In genomic region chr4:115799981-115800380, GRCm38 (mm10) we compare ENCODE assay signal across 27 mouse cellular contexts. TPM values are rescaled to one million over a fixed set of nuclear protein-coding genes. Genes with fewer than 3 reads are reported as not detected.
DNase-seq lines count a peak whose midpoint lies in the region; ATAC-seq and TF ChIP-seq lines count a peak whose summit lies in the region.
"Had no signal": no experiment of that assay in that cellular context is flagged by ENCODE, and none has a peak within 500 bp of the region (broad histone marks: within the 10 kb centered on the region; RNA-seq: fewer than 3 reads in every experiment).

No protein-coding gene starts in this region.

- no peak for TF ChIP-seq CTCF in lung, embryonic 14.5 days (IDR thresholded peaks at IDR 0.05; ENCODE audit: low read depth)
- TF ChIP-seq CTCF in lung, postnatal 0 days (IDR thresholded peaks at IDR 0.05): no peak

- WGBS in embryonic facial prominence, embryonic 14.5 days: 81% methylated on average over 3 of the region's 3 CpGs
- WGBS in embryonic facial prominence, embryonic 10.5 days: 92% methylated on average over 3 of the region's 3 CpGs
- 77% methylated on average over 3 of the region's 3 CpGs for WGBS in lung, embryonic 14.5 days
- WGBS in lung, postnatal 0 days: 58% methylated on average over 3 of the region's 3 CpGs

- no peak overlapping the region for H3K27ac ChIP-seq in embryonic facial prominence, embryonic 14.5 days (replicated peaks; ENCODE audit: low read depth, low read length)
- H3K27ac ChIP-seq in embryonic facial prominence, embryonic 10.5 days (replicated peaks): no peak overlapping the region
- no peak overlapping the region for H3K27ac ChIP-seq in lung, embryonic 14.5 days (ENCODE audit: low read depth)
- H3K27ac ChIP-seq in lung, postnatal 0 days (ENCODE audit: low read length): no peak overlapping the region
- H3K27ac ChIP-seq: hindbrain, embryonic 15.5 days; kidney, embryonic 15.5 days; limb, embryonic 13.5 days; midbrain, embryonic 12.5 days; stomach, embryonic 15.5 days had no signal

- DNase-seq in embryonic facial prominence, embryonic 14.5 days (ENCODE audit: low spot score): peak; percentile 49
- no peak for DNase-seq in embryonic facial prominence, embryonic 10.5 days (ENCODE audit: low spot score)
- peak; percentile 59 for DNase-seq in lung, embryonic 14.5 days
- DNase-seq in lung, postnatal 0 days (ENCODE audit: low spot score): no peak
- DNase-seq in NIH3T3 (ENCODE audit: low read depth): peak; percentile 26
- no peak for DNase-seq in layer of hippocampus, adult 11-12 months (ENCODE audit: low spot score)
- no peak for DNase-seq in right cerebral cortex, adult 18-20 months
- DNase-seq: B cell, adult 2 months; cerebellum, adult 8-10 months; cerebellum, postnatal 25 days; kidney, adult 18-20 months; kidney, postnatal 25 days; lung, postnatal 4 days; retina, postnatal 1 day; right cerebral cortex, postnatal 25 days had no signal

- H3K36me3 ChIP-seq in embryonic facial prominence, embryonic 14.5 days (ENCODE audit: control insufficient read depth, insufficient read depth, low read length): peaks cover 76% of the 10 kb centered on the region
- H3K36me3 ChIP-seq in embryonic facial prominence, embryonic 10.5 days (replicated peaks): peaks cover 72% of the 10 kb centered on the region
- peaks cover 55% of the 10 kb centered on the region for H3K36me3 ChIP-seq in lung, embryonic 14.5 days (ENCODE audit: insufficient read depth)
- peaks cover 28% of the 10 kb centered on the region for H3K36me3 ChIP-seq in lung, postnatal 0 days (ENCODE audit: insufficient read depth, low read length)

- no peaks in the 10 kb centered on the region for H3K4me1 ChIP-seq in embryonic facial prominence, embryonic 14.5 days (ENCODE audit: control insufficient read depth, insufficient read depth, low read length)
- no peaks in the 10 kb centered on the region for H3K4me1 ChIP-seq in embryonic facial prominence, embryonic 10.5 days
- no peaks in the 10 kb centered on the region for H3K4me1 ChIP-seq in lung, embryonic 14.5 days (ENCODE audit: insufficient read depth)
- H3K4me1 ChIP-seq in lung, postnatal 0 days (ENCODE audit: insufficient read depth, low read depth, low read length): no peaks in the 10 kb centered on the region
- H3K4me1 ChIP-seq: heart, embryonic 12.5 days; hindbrain, embryonic 15.5 days; kidney, embryonic 15.5 days; midbrain, embryonic 12.5 days; stomach, embryonic 15.5 days had no signal

- no peak overlapping the region for H3K9ac ChIP-seq in embryonic facial prominence, embryonic 14.5 days (ENCODE audit: low read depth, low read length)
- no peak overlapping the region for H3K9ac ChIP-seq in lung, embryonic 14.5 days
- no peak overlapping the region for H3K9ac ChIP-seq in lung, postnatal 0 days (replicated peaks; ENCODE audit: low read depth)
- H3K9ac ChIP-seq: heart, embryonic 12.5 days; hindbrain, embryonic 15.5 days; kidney, embryonic 15.5 days; limb, embryonic 13.5 days; midbrain, embryonic 12.5 days; stomach, embryonic 15.5 days had no signal

- no peak for TF ChIP-seq EP300 in lung, postnatal 0 days (IDR thresholded peaks at IDR 0.05)

- no peak overlapping the region for H3K4me3 ChIP-seq in embryonic facial prominence, embryonic 14.5 days (ENCODE audit: low read depth, low read length)
- H3K4me3 ChIP-seq in embryonic facial prominence, embryonic 10.5 days: no peak overlapping the region
- H3K4me3 ChIP-seq in lung, embryonic 14.5 days (ENCODE audit: low read depth, low read length): no peak overlapping the region
- no peak overlapping the region for H3K4me3 ChIP-seq in lung, postnatal 0 days (ENCODE audit: low read depth, low read length)
- H3K4me3 ChIP-seq: heart, embryonic 12.5 days; hindbrain, embryonic 15.5 days; kidney, embryonic 15.5 days; limb, embryonic 13.5 days; megakaryocyte, embryonic 14.5 days; midbrain, embryonic 12.5 days; stomach, embryonic 15.5 days had no signal

- no peaks in the 10 kb centered on the region for H3K9me3 ChIP-seq in embryonic facial prominence, embryonic 14.5 days (ENCODE audit: control insufficient read depth, low read length)
- H3K9me3 ChIP-seq in embryonic facial prominence, embryonic 10.5 days: no peaks in the 10 kb centered on the region
- no peaks in the 10 kb centered on the region for H3K9me3 ChIP-seq in lung, embryonic 14.5 days (ENCODE audit: low read depth, low read length)
- no peaks in the 10 kb centered on the region for H3K9me3 ChIP-seq in lung, postnatal 0 days (ENCODE audit: low read length)
- H3K9me3 ChIP-seq: heart, embryonic 12.5 days; hindbrain, embryonic 15.5 days; kidney, embryonic 15.5 days; limb, embryonic 13.5 days; megakaryocyte, embryonic 14.5 days; midbrain, embryonic 12.5 days; stomach, embryonic 15.5 days had no signal

- ATAC-seq in embryonic facial prominence, embryonic 14.5 days (ENCODE audit: low read depth): no peak
- ATAC-seq in lung, embryonic 14.5 days (ENCODE audit: insufficient read depth): no peak
- ATAC-seq in lung, postnatal 0 days: no peak
- ATAC-seq: forebrain, embryonic 16.5 days; Patski had no signal

- H3K4me2 ChIP-seq in embryonic facial prominence, embryonic 14.5 days (ENCODE audit: low read depth, low read length): no peak overlapping the region
- no peak overlapping the region for H3K4me2 ChIP-seq in lung, embryonic 14.5 days
- H3K4me2 ChIP-seq in lung, postnatal 0 days (replicated peaks; ENCODE audit: low read depth, low read length): no peak overlapping the region
- H3K4me2 ChIP-seq: heart, embryonic 12.5 days; hindbrain, embryonic 15.5 days; kidney, embryonic 15.5 days; limb, embryonic 13.5 days; liver, embryonic 11.5 days; midbrain, embryonic 12.5 days; stomach, embryonic 15.5 days had no signal

- no peaks in the 10 kb centered on the region for H3K27me3 ChIP-seq in embryonic facial prominence, embryonic 14.5 days (replicated peaks; ENCODE audit: control insufficient read depth, insufficient read depth, low read length)
- H3K27me3 ChIP-seq in embryonic facial prominence, embryonic 10.5 days (replicated peaks; ENCODE audit: low read depth, poor library complexity, severe bottlenecking): no peaks in the 10 kb centered on the region
- no peaks in the 10 kb centered on the region for H3K27me3 ChIP-seq in lung, embryonic 14.5 days (ENCODE audit: insufficient read depth, low read length)
- H3K27me3 ChIP-seq in lung, postnatal 0 days (replicated peaks; ENCODE audit: insufficient read depth, low read length): no peaks in the 10 kb centered on the region
- H3K27me3 ChIP-seq: heart, embryonic 12.5 days; hindbrain, embryonic 15.5 days; kidney, embryonic 15.5 days; limb, embryonic 13.5 days; megakaryocyte, embryonic 14.5 days; midbrain, embryonic 12.5 days; Patski; stomach, embryonic 15.5 days had no signal

RNA-seq across cellular contexts. Expression of gene Atpaf1, which starts 15.4 kb away (rescaled TPM):
- 54.4 and 58.7 TPM in 2 replicates for polyA plus RNA-seq in embryonic facial prominence, embryonic 14.5 days (2014; fragmentation: Nextera tagmentation; extraction: Ambion mirVana)
- polyA plus RNA-seq in embryonic facial prominence, embryonic 10.5 days (2016; fragmentation: Nextera tagmentation; extraction: Ambion mirVana): 47.3 and 56.5 TPM in 2 replicates
- 55.6 and 61.4 TPM in 2 replicates for polyA plus RNA-seq in lung, embryonic 14.5 days (2014; fragmentation: Nextera tagmentation; extraction: Ambion mirVana)
- polyA plus RNA-seq in lung, postnatal 0 days (2015; fragmentation: Nextera tagmentation; extraction: Ambion mirVana): 30.0 and 30.5 TPM in 2 replicates

RNA-seq across cellular contexts. Expression of gene Tex38, which starts 19.2 kb away (rescaled TPM):
- 0.26 TPM in 1 of 2 replicates, not detected in the other for polyA plus RNA-seq in embryonic facial prominence, embryonic 14.5 days (2014; fragmentation: Nextera tagmentation; extraction: Ambion mirVana)
- 0.25 and 0.26 TPM in 2 replicates for polyA plus RNA-seq in embryonic facial prominence, embryonic 10.5 days (2016; fragmentation: Nextera tagmentation; extraction: Ambion mirVana)
- not detected in 2 replicates for polyA plus RNA-seq in lung, embryonic 14.5 days (2014; fragmentation: Nextera tagmentation; extraction: Ambion mirVana)
- polyA plus RNA-seq in lung, postnatal 0 days (2015; fragmentation: Nextera tagmentation; extraction: Ambion mirVana): 0.16 TPM in 1 of 2 replicates, not detected in the other
- polyA plus RNA-seq: embryonic facial prominence, embryonic 11.5 days; liver, embryonic 16.5 days; midbrain, embryonic 12.5 days had no signal

RNA-seq across cellular contexts. Expression of gene Mob3c, which starts 27.9 kb away (rescaled TPM):
- polyA plus RNA-seq in embryonic facial prominence, embryonic 14.5 days (2014; fragmentation: Nextera tagmentation; extraction: Ambion mirVana): 8.3 and 11.6 TPM in 2 replicates
- 2.8 and 3.5 TPM in 2 replicates for polyA plus RNA-seq in embryonic facial prominence, embryonic 10.5 days (2016; fragmentation: Nextera tagmentation; extraction: Ambion mirVana)
- 9.6 and 11.5 TPM in 2 replicates for polyA plus RNA-seq in lung, embryonic 14.5 days (2014; fragmentation: Nextera tagmentation; extraction: Ambion mirVana)
- 14.8 and 16.3 TPM in 2 replicates for polyA plus RNA-seq in lung, postnatal 0 days (2015; fragmentation: Nextera tagmentation; extraction: Ambion mirVana)

RNA-seq across cellular contexts. Expression of gene Mknk1, which starts 39.0 kb away (rescaled TPM):
- polyA plus RNA-seq in embryonic facial prominence, embryonic 14.5 days (2014; fragmentation: Nextera tagmentation; extraction: Ambion mirVana): 24.1 and 25.3 TPM in 2 replicates
- 23.0 and 23.6 TPM in 2 replicates for polyA plus RNA-seq in embryonic facial prominence, embryonic 10.5 days (2016; fragmentation: Nextera tagmentation; extraction: Ambion mirVana)
- 19.4 and 19.8 TPM in 2 replicates for polyA plus RNA-seq in lung, embryonic 14.5 days (2014; fragmentation: Nextera tagmentation; extraction: Ambion mirVana)
- 26.9 and 30.6 TPM in 2 replicates for polyA plus RNA-seq in lung, postnatal 0 days (2015; fragmentation: Nextera tagmentation; extraction: Ambion mirVana)

Comparison
In these comparisons a context has a peak if more than half of its experiments do, and no peak if none do; other contexts are left out.
1. DNase-seq: peak in embryonic facial prominence, embryonic 14.5 days (single experiment), lung, embryonic 14.5 days (single experiment) and NIH3T3 (single experiment); none in embryonic facial prominence, embryonic 10.5 days (single experiment), lung, postnatal 0 days (single experiment), layer of hippocampus, adult 11-12 months (single experiment) and right cerebral cortex, adult 18-20 months (single experiment).